Mouse (Mus musculus): ENCODE data around the gene Vmn1r137. TPM values are rescaled to one million over a fixed set of nuclear protein-coding genes. Genes with fewer than 3 reads are reported as not detected.
"Not testable (repeated sequence)": the region's sequence is repeated elsewhere in the genome, so short reads cannot be mapped to it uniquely, and the experiment has no call there.

Gene Vmn1r137
- total RNA-seq (2022), result not detected

GRCm38 (mm10) chr7:21994287-21994686 lies at the start of gene Vmn1r137:
TSS of gene Vmn1r137 (plus strand) at chr7:21994587.
- DNase-seq (ENCODE audit: low spot score in 2 of 2), result not testable (repeated sequence)

DNA sequence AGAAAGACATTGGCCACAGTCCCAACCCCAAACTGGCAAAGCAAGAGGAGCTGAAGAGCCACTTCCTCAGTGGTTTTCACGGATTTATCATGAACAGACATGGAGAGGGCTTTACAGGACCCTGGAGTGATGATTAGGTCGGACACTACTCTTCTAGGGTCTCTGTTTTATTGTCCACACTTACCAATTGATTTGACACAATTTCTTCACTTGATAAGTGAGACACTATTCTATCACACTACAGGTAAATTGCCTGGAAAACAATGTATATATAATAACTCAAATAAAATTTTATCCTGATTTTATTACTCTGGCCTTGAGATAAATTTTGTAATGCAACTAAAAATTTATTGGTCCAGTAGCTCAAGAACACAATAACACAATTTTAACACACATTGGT lies 34.4 kb downstream of the Vmn1r137 start, which contains the start of gene Vmn1r138:
TSS of gene Vmn1r138 (minus strand) at position 101 of the 400 bp plus-strand sequence.
- not testable (repeated sequence) for DNase-seq (ENCODE audit: low spot score in 2 of 2)

Other genes with a start within 250 kb of the Vmn1r137 start
- not detected for gene Gm4175, start 233.1 kb upstream of the Vmn1r137 start, total RNA-seq (2022)
- not detected for gene Gm4177, start 197.9 kb upstream of the Vmn1r137 start, total RNA-seq (2022)
- not detected for gene Vmn1r135, start 162.2 kb upstream of the Vmn1r137 start, total RNA-seq (2022)
- not detected for gene Gm5725, start 150.3 kb upstream of the Vmn1r137 start, total RNA-seq (2022)
- not detected for gene Gm5891, start 73.3 kb upstream of the Vmn1r137 start, total RNA-seq (2022)
- not detected for gene Vmn1r138, start 34.3 kb downstream of the Vmn1r137 start, total RNA-seq (2022)
- gene Gm6176, start 61.7 kb downstream of the Vmn1r137 start, total RNA-seq (2022), result not detected
- gene Vmn1r139, start 74.5 kb downstream of the Vmn1r137 start, total RNA-seq (2022), result not detected
- not detected for gene Gm16451, start 123.7 kb downstream of the Vmn1r137 start, total RNA-seq (2022)
- gene Gm10666, start 140.2 kb downstream of the Vmn1r137 start, total RNA-seq (2022), result not detected
- gene Vmn1r142, start 169.4 kb downstream of the Vmn1r137 start, total RNA-seq (2022), result not detected
- gene Vmn1r143, start 194.8 kb downstream of the Vmn1r137 start, total RNA-seq (2022), result not detected
- not detected for gene Gm8653, start 206.7 kb downstream of the Vmn1r137 start, total RNA-seq (2022)
- not detected for gene Gm8453, start 234.9 kb downstream of the Vmn1r137 start, total RNA-seq (2022)

All from left cerebral cortex, adult 8-10 months (tissue).